Mouse (Mus musculus) CD4-positive, CD25-positive, alpha-beta regulatory T cell, adult 9 weeks (primary cell): Measurements from ENCODE around the gene Faap100. TPM values are rescaled to one million over a fixed set of nuclear protein-coding genes. Genes with fewer than 3 reads are reported as not detected.

Source experiments
- polyA plus RNA-seq: library from polyadenylated mRNA; unstranded; fragments of 100-300 nt; shearing (Covaris generic); gene quantifications from one replicate; pipeline ENCODE4 v1.2.1, GENCODE M21; 2017

Gene Faap100
- 29.3 TPM for polyA plus RNA-seq

DNA sequence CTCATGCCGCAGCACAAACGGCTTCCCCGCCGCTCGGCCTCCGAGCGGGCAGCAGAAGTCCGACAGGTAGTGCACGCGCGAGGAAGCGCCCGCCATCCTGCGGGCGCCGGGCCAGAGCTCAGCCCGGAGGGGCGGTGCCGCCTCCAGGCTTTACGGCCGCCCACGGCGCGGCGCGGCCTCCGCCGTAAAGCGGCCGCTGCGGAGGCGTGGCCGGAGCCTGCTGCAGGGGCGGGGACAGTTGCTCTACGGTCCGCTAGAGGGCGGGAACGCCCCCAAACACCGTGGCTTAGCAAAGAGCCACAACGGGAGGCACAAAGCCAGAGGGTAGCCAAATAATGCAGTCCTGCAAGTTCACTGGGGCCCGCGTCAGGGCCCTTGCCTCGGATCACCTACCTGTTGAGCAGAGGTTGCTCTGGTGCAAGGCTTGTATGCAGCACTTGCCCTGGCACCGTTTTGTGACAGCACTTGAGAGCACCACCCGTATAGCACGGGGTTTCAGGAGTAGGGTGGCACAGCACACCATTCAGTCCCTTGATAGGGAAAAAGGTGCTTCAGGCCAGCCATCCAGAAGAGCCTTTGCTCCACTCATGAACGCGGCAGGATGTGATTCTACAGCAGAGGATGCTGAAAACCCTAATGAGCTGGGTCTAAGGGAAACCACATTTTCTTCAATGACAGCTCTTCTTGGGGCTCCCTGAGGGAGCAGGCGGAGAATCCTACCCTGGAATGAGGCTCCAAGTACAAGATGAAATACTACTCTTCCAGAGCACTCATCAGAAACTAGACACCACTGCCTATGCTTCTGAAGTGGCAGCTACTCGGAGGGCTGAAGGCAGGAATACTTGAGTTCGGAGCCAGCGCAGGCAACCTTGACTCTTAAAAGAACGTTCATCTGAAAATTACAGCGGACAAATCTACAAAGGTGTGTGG is at the start of gene Faap100:
Faap100 (minus strand) TSS at position 154 of the 930 bp plus-strand sequence.

DNA sequence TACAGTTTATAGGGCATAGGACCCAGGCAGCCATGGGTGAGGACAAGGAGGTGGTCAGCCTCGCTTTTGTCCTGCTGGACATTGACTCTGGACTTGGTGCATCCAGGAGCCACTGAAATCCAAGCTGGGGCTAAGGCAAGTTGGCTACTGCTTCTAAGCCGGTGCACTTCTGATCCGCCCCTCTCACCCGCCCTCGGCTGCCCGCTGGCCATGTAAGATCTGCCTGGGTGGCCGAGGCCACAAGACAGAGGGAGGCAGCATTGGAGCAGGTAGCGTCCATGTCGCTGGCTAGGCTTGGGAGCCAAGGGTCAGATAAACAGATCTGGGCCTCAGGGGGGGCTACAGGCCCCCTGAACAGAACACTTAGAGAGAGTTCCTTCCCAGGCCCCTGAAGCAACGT is 17.3 kb downstream of the Faap100 start, which contains the start of gene Fscn2:
Fscn2 (plus strand) TSS at position 240 of the 400 bp plus-strand sequence.

GRCm38 (mm10) chr11:120347791-120348683 is 30.5 kb downstream of the Faap100 start, which contains the start of gene Actg1:
Actg1 (minus strand) TSS chr11:120348542.

Other genes with a start within 250 kb of the Faap100 start
- 151 TPM for gene Slc38a10, start 227.4 kb downstream of the Faap100 start, polyA plus RNA-seq
- not detected for gene Bahcc1, start 145.8 kb downstream of the Faap100 start, polyA plus RNA-seq
- 2,599 TPM for gene Actg1, start 30.2 kb downstream of the Faap100 start, polyA plus RNA-seq
- 0.16 TPM for gene Fscn2, start 17.2 kb downstream of the Faap100 start, polyA plus RNA-seq
- gene Nploc4, start 58.9 kb upstream of the Faap100 start, polyA plus RNA-seq = 7.2 TPM
- not detected for gene Tspan10, start 63.9 kb upstream of the Faap100 start, polyA plus RNA-seq
- gene Pde6g, start 74.7 kb upstream of the Faap100 start, polyA plus RNA-seq = 0.30 TPM
- 5.6 TPM for gene Oxld1, start 79.3 kb upstream of the Faap100 start, polyA plus RNA-seq
- gene Ccdc137, start 79.4 kb upstream of the Faap100 start, polyA plus RNA-seq = 50.8 TPM
- 42.3 TPM for gene Arl16, start 88.8 kb upstream of the Faap100 start, polyA plus RNA-seq
- gene Mrpl12, start 105.8 kb upstream of the Faap100 start, polyA plus RNA-seq = 84.8 TPM
- 12.9 TPM for gene Slc25a10, start 113.1 kb upstream of the Faap100 start, polyA plus RNA-seq
- gene Gcgr, start 151.9 kb upstream of the Faap100 start, polyA plus RNA-seq = not detected
- 95.6 TPM for gene Mcrip1, start 171.0 kb upstream of the Faap100 start, polyA plus RNA-seq
- not detected for gene Ppp1r27, start 172.4 kb upstream of the Faap100 start, polyA plus RNA-seq
- 224 TPM for gene P4hb, start 194.5 kb upstream of the Faap100 start, polyA plus RNA-seq
- 899 TPM for gene Arhgdia, start 202.9 kb upstream of the Faap100 start, polyA plus RNA-seq
- 3.4 TPM for gene Alyref, start 219.6 kb upstream of the Faap100 start, polyA plus RNA-seq
- gene Anapc11, start 219.7 kb upstream of the Faap100 start, polyA plus RNA-seq = 147 TPM
- gene Npb, start 229.7 kb upstream of the Faap100 start, polyA plus RNA-seq = 0.92 TPM
- gene Pcyt2, start 239.2 kb upstream of the Faap100 start, polyA plus RNA-seq = 206 TPM
- gene Sirt7, start 246.5 kb upstream of the Faap100 start, polyA plus RNA-seq = 128 TPM